Mouse (Mus musculus) heart, postnatal 36 days (tissue): ENCODE measurements around the gene Tnks2. TPM values are rescaled to one million over a fixed set of nuclear protein-coding genes. Genes with fewer than 3 reads are reported as not detected.
A peak's percentile ranks its signal among the peaks of the same experiment; 100 is the strongest.

Experiments used
- DNase-seq, 2 experiments: peaks; one replicate each; pipeline ENCODE4 v3.0.0; 2021 to 2022
- intact Hi-C: fragments of 180-260 bp; cut with DNase I; formaldehyde crosslinking; loops from one replicate; pipeline ENCODE4 v1.15.1; 2025
- total RNA-seq, 2 experiments: library from RNA; stranded (reverse); gene quantifications; 2 replicates each; pipeline ENCODE4 v1.2.3; 2021

The Tnks2 gene
- 10 to 100 TPM; 79.1 to 83.4 TPM for total RNA-seq

DNA sequence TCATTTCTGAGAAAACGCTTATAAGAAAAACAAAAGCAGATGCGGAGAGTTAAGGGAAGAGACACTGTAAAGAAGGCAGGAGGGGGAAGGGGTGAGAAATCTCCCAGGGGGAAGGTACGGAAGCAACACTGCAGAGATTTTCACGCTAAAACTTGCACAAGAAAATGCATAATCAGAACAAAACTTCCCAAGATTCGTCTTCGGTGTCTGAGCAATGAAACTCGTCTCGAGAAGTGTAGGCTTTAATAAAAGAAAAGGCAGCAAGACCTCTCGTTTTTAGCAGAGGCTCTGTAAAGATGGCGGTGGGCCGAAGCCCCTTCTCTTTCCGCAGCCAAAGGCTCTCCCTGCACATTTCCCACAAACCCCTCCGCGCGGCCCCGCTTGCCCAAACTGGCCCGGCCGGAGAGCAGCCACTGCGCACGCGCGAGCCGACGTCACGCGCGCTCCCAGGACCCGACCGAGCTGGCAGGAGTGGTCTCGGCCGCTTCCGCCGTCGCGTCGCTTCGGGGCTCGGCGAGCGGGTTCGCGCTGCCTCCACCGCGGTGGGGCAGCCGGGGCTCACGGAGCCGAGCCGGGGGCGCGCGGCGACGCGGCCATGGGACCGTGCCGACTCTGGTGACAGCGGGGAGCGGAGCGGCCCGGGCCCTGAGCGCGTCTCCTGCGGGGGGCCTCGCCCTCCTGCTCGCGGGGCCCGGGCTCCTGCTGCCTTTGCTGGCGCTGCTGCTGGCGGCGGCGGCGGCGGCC, at the start of gene Tnks2:
Gene Tnks2 (plus strand): TSS at position 445 of the 744 bp plus-strand sequence.
- intact Hi-C loops, result loop anchor here (2.0 to 5.0 kb wide), 2 partner anchors 15 to 83 kb away; partner anchors contain the start of gene Fgfbp3
- peak; percentile 95 to 96 for DNase-seq

DNA sequence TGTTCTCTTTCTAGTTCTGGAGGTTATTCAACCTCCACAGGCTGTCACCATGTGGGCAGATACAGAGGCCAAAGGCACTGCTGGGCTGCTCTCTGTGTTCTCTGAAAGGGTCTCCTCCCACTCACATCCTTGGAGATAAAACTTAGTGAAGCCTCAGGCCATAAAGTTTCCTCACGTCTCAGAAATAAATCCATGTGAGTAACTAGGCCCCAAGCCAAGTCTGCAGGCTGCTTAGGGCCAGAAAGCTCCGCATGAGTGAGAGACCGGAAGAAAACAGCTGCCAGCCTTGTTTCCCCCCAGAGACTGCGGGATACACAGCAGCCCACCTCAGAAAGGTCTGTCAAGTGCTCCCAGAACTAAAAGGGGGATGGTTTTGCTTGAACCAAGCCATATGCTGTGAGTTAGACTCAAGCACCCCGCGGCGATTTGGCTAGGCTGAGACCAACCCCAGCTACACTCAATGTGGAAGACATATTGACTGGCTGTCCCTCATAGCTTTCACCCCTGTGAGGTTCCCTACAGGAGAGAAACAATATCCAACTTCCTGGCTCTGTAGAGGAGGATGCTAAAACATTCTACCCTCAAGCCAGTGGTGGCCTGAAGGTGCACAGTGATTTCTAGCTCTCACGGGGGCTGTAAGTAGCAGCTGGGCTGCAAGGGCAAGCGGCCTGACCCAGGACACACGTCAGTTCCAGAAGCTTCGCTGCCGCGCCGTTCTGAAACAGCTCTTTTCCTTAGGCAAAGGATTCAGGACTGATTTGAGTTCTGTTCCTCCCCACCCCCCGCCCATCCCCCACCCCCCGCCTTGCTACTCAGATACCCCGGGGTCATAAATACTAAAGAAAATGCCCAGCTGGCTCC, 43.9 kb upstream of the Tnks2 start:
- intact Hi-C loops, result no loop called here
- DNase-seq, result peak; percentile 37 to 54

DNA sequence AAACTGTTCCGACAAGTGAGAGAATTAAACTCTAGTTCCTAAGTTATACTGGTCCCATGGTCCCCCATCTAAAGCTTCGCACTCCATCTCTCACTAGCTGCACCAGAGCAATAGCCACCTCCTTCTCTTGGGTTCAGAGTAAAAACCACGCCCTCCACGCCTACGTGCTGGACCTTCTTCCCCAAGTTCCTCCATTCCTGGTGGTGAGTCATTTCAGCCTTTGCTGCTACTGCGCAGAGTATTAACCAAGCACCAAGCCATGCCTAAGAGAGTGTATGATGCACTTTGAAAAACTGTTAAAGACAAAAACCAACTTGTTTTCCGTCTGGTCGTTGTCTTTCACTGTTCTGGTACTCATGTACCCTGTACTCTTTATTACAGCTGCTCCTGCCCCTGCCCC, 41.4 kb upstream of the Tnks2 start:
- peak in 1 of 2 experiments; percentile 14 for DNase-seq
- intact Hi-C loops, result no loop called here

DNA sequence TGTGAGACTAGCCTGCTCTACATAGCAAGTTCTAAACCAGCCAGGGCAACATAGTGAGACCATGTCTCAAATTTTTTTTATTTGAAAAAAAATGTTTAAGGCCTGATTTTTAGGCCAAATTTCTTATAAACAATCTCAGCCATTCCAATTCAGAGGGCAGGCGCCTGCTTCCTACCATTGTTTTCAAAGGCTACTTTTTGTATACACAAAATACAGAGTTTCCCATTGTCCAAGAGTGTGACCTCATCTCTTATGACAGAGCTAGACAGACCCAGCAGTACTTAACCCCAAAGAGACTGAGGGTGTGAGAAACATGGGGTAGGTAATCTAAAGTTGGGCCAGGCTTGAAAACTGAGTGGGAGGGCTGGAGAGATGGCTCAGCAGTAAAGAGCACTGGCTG, 40.6 kb upstream of the Tnks2 start:
- intact Hi-C loops, result no loop called here
- DNase-seq, result no peak

- no peak for DNase-seq
- intact Hi-C loops, result no loop called here
Observed at GRCm38 (mm10) chr19:36794008-36794407, 40.0 kb upstream of the Tnks2 start.

GRCm38 (mm10) chr19:36795277-36795676, 38.8 kb upstream of the Tnks2 start:
- intact Hi-C loops, result no loop called here
- no peak for DNase-seq

DNA sequence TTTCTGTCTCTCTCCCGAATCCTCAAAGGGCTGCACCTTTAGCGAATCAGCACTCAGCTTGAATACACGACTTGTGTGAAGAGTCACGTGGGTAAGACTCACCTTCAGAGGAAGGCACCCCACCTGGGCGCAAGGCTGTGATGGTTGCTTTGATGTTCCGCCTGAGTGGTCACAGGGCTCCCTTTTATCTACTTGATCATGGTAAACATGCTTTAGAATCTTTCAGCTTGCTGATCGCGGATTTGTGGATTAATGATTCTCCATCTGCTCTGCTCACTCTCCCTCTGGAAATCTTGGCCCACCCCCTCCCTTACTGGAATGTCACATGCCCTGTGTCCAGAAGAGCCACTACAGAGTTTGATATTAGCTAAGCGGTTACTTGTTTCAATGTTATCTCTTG, 37.1 kb upstream of the Tnks2 start:
- intact Hi-C loops, result no loop called here
- DNase-seq, result no peak

DNA sequence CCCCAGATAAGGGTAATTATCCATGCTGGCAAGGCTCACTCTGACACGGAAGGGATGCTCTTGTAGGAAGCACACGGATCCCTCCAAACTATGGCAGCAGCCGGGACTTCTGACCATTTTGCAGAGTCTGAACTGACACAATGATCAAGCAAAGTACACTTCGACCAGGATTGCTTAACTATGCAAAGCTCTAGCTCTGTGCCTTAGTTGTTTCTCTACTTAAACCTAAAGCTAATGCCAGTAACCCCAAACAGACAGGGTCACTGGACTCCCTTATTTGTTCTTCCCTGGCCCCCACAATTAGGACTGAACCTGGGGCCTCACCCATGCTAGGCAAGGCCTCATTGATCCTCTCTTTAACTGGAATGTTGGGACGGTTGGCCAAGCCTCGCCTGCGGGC, 33.7 kb upstream of the Tnks2 start:
- intact Hi-C loops, result no loop called here
- no peak for DNase-seq

GRCm38 (mm10) chr19:36801856-36802641, 32.0 kb upstream of the Tnks2 start:
- intact Hi-C loops, result no loop called here
- DNase-seq, result no peak

- intact Hi-C loops, result no loop called here
- DNase-seq, result no peak
Observed at GRCm38 (mm10) chr19:36803403-36803802, 30.6 kb upstream of the Tnks2 start.

- DNase-seq, result no peak
- intact Hi-C loops, result no loop called here
Observed at GRCm38 (mm10) chr19:36806842-36807241, 27.2 kb upstream of the Tnks2 start.

- intact Hi-C loops, result no loop called here
- DNase-seq, result no peak
Observed at GRCm38 (mm10) chr19:36808426-36809105, 25.5 kb upstream of the Tnks2 start.

DNA sequence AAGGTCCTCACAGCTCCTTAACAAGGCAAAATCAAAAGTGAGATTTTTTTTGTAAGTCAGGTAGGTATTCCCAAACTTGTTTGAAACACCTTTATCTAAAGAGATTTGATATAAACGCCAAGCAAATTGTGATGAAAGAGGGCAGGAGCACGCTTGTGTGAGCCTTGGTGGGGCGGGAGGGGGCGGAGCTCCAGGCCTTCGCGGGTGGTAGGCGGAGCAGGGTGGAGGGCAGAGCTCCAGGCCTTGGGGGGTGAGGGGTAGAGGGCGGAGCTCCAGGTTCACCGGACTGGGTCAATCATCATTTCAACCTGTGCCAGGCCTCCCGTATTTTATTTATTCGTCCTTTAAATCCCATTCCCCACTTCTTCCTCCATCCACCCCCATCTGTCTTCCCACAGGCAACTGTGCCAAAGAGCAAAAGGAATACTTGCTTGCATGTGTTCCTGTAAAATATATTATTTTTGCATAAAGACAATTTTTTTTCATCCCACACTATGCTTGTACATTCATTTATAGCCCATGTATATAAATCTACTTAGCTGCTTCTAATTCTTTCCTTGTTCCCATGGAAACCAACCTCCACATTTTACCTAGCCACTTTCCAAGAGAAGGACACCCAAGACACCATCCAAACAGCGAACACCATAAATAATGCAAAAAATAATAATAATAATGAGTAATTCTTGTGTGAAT, 24.4 kb upstream of the Tnks2 start:
- intact Hi-C loops, result no loop called here
- DNase-seq, result no peak

GRCm38 (mm10) chr19:36812011-36812410, 22.0 kb upstream of the Tnks2 start:
- intact Hi-C loops, result no loop called here
- DNase-seq, result no peak

GRCm38 (mm10) chr19:36815396-36816271, 18.4 kb upstream of the Tnks2 start:
- peak; percentile 31 to 42 for DNase-seq
- intact Hi-C loops, result loop anchor here (1.0 to 5.0 kb wide), 3 partner anchors 53 to 208 kb away; no protein-coding TSS in a partner anchor

DNA sequence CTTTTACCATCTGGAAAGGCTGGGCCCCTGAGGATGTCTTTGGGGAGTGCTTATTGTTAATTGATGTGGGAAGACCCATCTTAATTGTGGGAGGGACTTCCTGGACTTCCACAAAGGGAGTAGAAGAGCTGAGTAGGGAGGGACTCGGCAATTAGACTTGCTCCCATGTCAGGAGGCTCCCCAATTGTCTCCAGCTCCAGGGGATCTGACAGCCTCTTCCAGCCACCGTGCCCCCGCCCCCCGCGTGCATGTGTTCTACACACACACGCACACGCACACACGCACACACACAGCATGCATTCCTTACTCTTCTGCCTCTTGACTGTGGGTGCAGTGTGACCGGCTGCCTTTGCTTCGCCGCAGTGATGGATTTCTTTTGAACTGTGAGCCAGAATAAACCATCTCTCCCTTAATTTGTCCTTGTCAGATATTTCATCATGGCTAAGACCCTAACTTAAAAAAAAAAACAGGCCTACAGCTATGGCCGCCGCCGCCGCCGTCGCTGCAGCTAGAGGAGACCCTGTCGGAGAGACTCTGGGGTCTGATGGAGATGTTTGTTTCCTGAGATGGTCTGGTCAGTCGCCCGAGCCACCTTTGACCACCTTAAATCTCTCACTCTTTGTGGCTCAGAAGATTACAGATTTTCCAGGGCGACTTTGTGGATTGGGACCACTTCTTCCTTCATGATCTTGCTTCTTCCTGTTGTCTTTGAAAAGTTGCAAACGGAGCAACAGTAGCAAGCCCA, 15.7 kb upstream of the Tnks2 start:
- DNase-seq, result peak; percentile 44 to 55
- intact Hi-C loops, result loop anchor here (2.0 to 5.0 kb wide), 2 partner anchors 16 to 211 kb away; partner anchors contain the start of gene Tnks2

DNA sequence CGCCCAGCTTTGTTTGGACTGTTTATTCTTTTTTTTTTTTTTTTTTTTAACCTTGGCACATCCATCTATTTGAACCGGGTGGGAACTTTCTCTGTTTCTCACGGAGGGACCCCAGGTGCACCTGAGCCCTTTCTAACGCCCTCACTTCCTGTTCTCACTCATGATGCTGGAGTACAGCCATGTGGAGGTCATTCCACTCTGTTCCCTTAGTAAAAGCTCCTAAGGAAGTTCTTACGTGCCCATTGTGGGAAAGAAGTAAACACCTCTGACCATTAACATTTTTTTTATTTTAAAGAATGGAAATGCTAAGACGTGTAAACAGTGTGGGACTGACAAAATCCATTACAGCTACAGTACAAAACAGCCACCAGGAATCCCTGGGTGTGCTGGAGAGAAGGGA, 14.8 kb upstream of the Tnks2 start:
- intact Hi-C loops, result loop anchor here (2.0 to 5.0 kb wide), 2 partner anchors 16 to 212 kb away; partner anchors contain the start of gene Tnks2
- DNase-seq, result no peak

DNA sequence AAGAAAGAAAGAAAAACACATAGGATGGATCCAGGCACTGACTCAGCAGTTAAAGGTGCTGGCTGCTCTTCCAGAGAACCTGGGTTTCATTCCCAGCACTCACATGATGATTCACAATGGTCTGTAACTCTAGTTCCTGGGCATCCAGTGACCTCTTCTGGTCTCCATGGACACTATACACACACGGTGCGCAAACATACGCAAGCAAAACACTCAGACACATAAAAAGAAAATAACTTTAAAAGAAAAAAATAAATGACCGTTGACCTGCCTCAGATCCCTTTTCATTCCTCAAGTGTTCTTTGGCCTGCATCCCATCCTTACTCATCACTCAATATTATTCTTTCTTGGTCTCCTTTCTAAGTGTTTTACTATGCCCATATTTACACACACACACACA, 13.6 kb upstream of the Tnks2 start:
- intact Hi-C loops, result no loop called here

More for the DNA sequence above, 13.6 kb upstream of the Tnks2 start:
- DNase-seq, result no peak
